Mouse (Mus musculus): ENCODE results near the gene Tmem136.

The Tmem136 gene

GRCm38 (mm10) chr9:43071741-43072140, 44.6 kb downstream of the Tmem136 start:
- DNase-seq = no peak

- no peak for DNase-seq
These were observed 45.2 kb downstream of the Tmem136 start for GRCm38 (mm10) chr9:43071176-43071575.

GRCm38 (mm10) chr9:43070566-43070965, 45.8 kb downstream of the Tmem136 start:
- no peak for DNase-seq

GRCm38 (mm10) chr9:43070153-43070552, 46.2 kb downstream of the Tmem136 start:
- no peak for DNase-seq

GRCm38 (mm10) chr9:43067896-43068295, 48.5 kb downstream of the Tmem136 start:
- DNase-seq = no peak

- no peak for DNase-seq
These were observed 51.1 kb downstream of the Tmem136 start for GRCm38 (mm10) chr9:43065231-43065630.

GRCm38 (mm10) chr9:43061545-43061944, 54.8 kb downstream of the Tmem136 start:
- no peak for DNase-seq
